Mouse (Mus musculus): ENCODE measurements around the gene Chid1. TPM values are rescaled to one million over a fixed set of nuclear protein-coding genes. Genes with fewer than 3 reads are reported as not detected.

Chid1 gene
- total RNA-seq, 2 experiments from 2014 or later = 11.2 to 13.1 TPM

DNA sequence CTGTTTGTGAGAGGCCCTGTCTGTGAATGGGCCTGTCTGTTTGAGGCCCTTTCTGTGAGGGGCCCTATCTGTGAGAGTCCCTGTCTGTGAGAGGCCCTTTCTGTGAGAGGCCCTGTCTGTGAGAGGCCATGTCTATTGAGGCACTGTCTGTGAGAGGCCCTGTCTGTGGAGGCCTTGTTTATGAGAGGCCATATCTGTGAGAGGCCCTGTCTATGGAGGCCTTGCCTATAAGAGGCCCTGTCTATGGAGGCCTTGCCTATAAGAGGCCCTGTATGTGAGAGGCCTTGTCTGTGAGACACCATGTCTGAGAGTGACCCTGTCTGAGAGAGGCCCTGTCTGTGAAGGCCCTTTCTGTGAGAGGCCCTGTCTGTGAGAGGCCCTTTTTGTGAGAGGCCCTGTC, 31.5 kb downstream of the Chid1 start:
- DNase-seq (ENCODE audit: low spot score) = no peak

DNA sequence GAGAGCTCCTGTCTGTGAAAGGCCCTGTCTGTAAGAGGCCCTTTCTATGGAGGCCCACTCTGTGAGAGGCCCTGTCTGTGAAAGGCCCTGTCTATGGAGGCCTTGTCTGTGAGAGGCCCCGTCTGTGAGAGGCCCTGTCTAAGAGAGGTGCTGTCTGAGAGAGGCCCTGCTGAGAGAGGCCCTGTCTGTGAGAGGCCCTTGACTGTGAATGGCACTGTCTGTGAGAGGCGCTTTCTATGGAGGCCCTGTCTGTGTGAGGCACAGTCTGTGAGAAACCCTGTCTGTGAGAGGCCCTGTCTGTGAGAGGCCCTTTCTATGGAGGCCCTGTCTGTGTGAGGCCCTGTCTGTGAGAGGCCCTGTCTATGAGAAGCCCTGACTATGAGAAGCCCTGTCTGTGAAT, 33.4 kb downstream of the Chid1 start:
- DNase-seq (ENCODE audit: low spot score) = no peak

DNA sequence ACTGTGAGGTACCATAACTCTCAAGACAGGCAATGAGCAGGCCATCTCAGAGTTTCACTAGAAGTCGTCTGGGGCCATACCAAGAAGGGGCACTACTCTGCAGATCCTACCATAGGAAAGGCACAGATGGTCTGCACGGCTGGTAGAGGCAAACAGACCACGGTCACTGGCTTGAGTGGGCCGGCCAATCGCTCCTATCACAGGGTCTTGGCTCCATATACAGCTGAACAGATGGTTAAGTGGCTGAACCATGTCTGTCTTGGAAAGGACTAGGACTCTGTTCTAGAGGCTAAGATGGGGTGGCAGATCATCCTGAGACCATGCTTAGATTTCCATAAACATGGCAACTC, 37.1 kb downstream of the Chid1 start:
- DNase-seq (ENCODE audit: low spot score) = no peak

DNA sequence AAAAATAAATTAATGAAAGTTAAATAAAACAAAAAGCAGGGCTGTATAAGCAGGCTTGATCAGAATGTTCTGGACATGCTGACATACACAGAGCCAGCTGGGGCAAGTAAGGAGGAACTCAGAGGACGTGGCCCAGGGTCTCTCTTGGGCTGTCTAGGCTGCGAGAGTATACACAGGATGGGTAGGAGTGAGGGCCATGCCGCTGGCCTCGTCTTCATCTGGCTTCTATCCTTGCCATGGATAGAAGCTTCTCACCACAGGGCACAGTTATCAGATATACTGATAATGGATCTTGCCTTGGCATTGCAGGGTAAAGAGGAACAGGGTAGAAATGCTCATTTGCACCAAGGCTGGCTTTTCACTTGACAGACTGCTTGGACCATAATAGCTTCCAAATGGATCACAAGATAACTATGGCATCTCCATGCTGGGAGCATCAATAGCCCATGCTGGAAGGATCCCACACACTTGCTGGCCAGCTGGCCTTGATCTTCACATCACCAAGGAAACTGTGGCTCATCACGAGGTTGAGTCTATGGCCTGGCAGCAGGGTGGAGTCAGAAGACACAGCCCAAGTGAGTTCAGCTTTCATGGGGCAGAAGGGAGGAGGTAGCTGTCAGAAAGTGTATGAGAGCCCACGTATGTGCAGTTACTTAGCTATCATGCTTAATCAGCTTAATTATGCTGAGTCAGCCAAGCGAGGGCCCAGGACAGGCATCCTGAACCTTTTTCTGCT, 37.7 kb downstream of the Chid1 start:
- DNase-seq (ENCODE audit: low spot score) = no peak

DNA sequence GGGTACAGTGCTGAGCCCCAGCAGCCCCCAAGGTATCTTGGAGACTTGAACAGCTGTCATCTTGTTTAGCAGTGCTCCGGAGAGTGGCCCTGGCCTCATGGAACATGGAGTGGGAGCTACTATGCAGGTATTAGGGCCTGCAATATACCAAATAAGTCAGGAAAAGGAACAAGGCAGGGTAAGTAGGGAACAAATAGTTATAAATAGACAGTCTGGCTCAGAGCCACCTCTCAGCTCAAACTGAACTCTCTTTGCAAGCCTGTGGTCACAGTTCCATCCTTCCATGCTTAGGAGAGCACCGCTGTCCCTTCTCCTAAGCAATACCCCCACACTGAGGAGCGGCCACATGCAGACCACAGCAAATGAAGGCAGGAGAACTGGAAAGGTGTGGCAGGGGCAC, 42.1 kb downstream of the Chid1 start:
- peak; percentile 43 for DNase-seq (ENCODE audit: low spot score)

DNA sequence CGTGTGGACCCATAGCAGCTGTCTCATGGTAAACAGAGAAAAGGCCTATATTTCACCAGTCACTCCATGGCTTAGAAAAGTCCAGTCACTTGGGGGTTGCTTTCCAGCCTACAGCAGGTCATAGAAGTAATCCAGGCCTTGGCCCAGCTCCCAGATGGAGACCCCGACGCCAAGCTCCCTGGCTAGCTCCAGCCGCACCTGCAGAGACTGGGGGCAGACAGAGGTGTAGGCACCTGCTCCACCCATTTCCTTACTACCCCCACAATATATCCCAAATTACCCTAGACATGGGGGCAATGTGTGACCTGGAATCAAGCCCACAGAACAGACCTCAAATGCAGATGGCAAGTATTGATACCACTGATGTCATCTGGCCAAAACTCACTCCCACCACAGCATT, 43.7 kb downstream of the Chid1 start:
- DNase-seq (ENCODE audit: low spot score) = no peak

DNA sequence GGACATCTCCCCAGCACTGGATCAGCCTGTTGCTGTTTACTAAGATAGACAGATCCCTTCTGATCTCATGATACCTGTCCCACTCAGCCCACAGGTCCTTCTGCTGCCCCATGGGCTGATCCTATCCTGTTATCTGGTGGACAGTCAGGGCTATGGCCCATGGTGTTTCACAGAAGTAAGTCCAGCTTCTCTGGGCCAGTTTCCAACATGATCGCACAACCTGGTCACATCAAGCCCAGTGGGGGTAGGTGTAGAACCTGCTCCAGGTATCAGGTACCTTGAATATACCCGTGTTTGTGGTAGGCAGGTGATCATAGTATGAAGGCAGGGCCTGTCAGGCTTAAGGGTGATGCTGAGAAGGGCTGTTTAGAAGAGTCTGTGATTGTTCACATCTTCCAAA, 44.3 kb downstream of the Chid1 start:
- DNase-seq (ENCODE audit: low spot score) = no peak

DNA sequence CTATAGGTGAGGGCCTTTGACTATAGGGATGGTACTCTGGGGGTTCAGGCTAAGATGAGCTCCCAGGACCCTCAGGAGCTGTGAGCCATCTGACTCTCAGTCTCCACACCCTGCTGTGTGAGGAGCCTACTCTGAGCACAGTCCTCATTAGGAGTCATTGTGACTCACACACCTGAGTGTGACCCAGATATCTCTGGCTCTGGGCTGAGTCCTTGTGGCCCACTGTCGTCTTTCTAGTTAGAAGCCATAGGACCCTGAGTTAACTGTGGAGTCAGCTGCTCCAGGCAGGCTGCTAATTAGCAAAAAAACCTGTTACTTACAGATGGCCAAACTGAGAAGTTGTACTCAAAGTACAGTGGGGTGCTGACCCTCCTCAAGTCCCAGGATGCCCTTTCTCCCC, 45.9 kb downstream of the Chid1 start:
- no peak for DNase-seq (ENCODE audit: low spot score)

DNA sequence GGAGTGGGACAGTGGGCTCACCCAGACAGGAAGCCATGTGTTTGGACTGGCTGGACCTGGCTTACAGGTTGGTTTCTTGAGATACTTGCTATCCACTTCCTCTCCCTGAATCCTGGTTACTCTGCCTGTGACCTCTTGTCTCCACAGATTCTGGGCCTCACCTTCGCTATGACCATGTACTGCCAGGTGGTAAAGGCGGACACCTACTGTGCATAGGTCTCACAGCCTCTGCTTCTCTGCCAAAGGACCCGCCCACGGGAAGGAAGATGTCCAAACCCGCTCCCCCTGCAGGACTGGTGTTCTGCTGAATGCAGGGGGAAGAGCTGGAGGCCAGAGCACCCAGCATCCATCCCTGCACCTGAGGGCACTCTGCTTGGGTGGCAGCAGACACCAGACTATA, 46.9 kb downstream of the Chid1 start:
- no peak for DNase-seq (ENCODE audit: low spot score)

DNA sequence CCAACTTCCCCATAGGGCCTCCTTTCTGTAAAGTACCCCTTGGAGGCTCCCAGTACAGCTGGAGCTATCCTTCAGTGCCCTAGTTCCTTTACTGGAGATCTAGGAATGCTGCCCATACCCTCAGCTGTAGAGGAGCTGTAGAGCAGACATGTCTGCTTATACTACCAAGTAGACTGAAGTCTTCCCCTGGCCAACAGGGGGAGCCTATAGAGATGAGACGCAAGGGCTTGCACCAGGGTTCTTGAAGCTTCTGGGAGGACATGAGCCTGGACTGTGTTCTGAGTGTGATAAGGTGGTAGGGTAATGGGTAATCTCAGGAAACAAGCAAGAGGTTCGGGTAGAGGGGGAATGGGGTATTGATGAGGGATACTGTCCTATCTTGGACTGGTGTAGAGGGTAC, 48.5 kb downstream of the Chid1 start:
- DNase-seq (ENCODE audit: low spot score) = no peak

DNA sequence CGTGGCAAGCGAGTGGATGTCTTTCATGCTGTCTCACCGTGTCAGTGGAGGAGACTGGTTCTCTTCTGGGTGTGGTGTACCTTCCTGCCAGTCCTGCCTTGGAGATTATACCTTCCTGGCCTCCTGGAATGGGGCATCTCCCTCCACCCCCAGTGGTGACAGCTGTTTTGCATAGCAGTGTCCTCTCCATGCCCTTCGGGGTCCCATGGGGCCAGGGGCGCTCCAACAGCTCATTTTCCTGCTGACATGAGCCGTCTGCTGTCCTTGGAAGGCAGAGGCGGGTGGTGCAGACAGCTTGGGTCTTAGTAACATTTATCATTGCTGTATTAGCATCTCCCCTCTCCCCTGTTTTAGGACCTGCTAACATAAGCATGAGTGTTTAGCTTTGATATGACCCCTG, 52.5 kb downstream of the Chid1 start:
- DNase-seq (ENCODE audit: low spot score) = no peak

DNA sequence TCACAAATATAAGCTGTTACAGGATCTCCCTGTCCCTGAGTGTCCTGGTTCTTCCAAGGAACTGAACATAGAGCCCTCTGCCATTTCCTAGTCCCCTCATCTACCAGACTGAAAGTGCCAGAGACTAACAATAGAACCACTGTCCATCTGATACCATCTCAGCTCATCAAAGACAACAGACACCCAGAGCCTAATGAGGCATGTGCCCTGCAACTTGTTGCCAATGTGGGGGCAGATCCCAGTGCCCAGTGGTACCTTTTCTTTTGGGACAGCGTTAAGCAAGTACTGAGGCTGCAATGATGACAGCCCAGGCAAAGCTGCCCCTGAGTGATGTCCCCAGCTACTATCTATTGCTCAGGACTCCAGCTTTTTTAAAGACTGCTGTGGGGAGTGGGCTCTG, 53.4 kb downstream of the Chid1 start:
- no peak for DNase-seq (ENCODE audit: low spot score)

DNA sequence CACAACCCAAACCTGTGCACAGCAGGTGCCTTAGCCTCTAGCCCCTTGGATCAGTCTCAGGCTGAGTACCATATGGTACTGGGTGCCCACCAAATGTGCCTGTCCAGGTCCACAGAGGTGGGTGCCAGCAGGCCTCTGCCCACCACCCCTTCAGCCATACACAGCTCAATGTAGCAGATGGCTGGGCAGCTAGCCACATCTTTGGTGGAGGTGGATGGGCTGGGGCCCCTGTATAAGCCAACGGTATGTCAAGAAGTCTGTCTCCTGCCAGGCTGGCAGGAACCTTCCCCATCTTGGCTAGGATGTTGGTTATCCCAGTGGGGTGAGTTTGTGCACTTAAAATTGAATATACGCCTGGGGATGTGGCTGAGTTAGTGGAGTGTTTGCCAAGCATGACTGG, 54.1 kb downstream of the Chid1 start:
- DNase-seq (ENCODE audit: low spot score) = no peak

DNA sequence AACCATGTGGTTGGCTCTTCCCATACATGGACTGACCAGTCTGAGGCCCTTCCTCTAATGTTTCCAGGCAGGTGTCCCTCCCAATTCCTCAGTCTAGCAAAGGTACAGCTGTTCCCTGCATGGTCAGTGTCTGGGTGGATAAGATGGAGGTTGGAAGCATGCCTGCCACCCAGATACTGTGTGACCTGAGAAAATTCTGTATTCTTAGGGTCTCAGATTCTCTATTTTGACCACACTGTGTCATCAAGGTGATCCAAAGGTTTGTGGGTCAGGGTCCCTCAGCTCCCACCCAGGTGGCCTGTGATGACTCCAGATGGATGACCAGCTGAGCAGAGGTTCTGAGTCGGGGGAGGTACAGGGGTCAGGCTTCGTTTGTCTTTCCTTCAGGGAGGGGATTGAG, 54.5 kb downstream of the Chid1 start:
- no peak for DNase-seq (ENCODE audit: low spot score)

DNA sequence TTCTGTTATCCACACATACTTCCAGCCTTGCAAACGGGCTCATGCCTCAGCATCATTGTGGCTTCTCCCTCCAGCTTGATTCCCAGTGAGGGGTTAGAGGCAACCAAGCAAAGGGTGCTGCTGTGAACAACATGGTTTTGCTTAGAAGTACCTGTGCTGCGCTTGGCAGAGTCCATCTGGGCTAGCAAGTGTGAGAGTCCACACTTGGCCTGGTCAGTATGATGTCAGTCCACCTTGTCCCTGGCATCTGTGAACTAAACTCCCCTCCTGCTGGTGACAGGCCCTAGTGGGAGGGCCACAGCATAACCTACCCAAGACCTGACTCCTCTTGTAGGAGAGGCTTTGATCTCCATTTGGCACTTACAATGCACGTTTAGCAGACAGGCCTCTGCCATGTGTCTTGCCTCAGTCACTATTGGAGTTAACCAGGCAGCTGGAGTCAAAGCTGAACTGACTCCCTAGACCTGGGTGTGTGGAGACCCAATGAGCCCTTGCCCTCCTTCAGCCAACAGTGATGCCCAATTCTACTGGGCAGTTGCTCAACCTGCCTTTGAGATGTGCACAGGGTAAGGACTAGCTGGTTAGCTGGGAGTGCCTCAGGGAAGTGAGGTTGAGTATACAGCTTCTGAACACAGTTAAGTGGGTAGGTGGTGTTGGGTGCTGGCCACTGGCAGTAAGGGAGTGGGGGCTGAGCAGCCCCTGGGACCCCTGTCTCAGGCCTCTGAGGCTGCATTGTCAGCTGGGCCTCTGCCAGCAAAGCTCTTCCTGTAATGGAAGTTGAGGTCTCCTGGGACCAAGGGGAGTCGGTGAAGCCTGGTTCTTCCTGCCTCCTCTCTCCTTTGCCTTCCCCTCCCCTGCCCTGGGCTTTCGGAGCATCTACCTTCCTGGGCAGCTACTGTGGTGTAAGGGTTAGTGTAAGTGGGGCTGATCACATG, 55.2 kb downstream of the Chid1 start:
- DNase-seq (ENCODE audit: low spot score) = no peak

DNA sequence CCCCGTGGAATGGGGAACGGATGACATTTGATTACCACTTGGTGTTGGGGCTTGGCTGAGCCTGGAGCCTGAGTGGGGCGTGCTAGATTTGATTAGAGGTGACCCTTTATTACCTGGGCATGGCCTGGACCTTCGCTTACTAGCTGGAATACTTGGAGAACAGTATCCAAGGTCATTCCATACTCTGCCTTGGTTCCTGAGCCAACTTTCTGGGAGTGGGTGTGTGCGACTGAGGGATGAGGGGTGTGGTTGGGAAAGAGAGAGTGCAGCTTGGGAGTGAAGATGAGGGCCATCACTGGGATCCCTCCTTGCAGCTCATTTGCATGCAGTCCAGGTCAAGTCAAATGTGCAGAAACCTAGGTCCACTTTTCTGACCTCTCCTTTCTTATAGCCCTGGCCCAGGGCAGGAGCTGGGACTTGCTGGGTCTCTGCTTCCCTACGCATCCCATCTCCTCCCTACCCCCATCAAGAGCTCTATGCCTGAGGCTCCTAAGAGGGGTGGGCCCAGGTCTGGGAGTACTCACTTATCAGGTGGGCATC, 56.5 kb downstream of the Chid1 start:
- DNase-seq (ENCODE audit: low spot score) = no peak

DNA sequence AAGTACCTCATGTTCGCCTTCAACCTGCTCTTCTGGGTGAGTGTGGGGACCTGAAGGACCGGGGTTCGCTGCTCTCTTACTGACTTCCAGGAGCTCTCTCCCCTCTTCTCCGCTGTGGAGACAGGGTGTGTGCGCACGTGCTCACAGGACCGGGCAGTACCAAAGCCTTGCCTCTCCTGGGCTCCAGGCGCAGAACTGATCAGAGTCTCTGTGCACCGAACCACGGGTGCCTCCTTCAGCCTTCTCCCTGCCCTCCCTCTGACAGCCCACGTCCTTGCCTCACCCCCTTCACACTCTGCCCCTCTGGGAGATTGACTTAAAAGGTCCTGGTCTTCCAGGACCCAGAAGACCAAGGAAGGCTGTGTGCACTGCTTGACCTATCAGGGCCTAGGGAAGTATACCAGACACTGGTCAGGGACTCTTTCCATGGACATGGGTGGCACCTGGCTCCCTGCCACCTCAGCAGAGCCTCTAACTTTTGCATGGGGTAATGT, 57.1 kb downstream of the Chid1 start:
- no peak for DNase-seq (ENCODE audit: low spot score)

DNA sequence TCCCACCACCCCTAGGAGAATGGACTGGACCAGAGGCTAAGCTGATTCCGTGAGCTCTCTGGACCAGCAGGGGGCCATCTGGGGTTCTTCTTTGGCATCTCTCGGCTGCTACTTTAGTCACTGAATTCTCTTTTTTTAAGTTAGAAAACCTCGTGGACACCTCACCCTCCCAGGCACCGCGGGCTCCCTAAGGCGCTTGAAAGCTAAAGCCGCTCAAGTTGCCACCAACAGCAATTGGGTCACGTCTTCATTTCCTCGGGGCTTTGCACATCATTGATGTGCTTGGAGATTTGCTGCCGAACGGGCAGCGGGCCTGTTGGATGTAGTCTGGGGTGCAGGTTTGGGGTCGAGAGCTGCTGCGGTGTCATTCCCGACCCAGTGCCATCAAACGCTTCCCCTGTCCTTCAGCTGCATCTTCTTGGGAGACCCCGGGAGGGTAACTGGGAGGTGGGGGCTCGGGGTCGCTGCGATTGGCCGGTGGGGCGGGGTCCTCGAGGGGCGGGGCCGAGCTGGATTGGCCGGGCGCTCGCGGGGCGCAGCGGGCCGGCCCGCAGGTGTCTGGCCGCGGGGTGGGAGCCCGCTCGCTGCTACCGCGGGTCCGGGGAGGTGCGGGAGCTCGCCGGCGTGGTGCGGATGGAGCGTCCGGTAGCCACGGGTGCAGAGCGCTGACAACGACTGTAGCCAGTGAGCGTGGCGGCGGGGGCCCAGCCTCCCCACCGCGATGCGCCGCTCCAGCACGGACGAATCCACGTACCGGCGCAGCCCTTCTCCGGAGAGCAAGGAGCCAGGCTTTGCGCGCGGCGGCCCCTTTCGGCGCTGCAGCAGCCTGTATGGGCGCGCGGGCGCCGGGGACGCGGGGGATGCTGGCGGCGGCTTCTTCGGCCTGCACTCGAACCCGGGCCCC, 57.9 kb downstream of the Chid1 start:
- DNase-seq (ENCODE audit: low spot score) = peak; percentile 41

DNA sequence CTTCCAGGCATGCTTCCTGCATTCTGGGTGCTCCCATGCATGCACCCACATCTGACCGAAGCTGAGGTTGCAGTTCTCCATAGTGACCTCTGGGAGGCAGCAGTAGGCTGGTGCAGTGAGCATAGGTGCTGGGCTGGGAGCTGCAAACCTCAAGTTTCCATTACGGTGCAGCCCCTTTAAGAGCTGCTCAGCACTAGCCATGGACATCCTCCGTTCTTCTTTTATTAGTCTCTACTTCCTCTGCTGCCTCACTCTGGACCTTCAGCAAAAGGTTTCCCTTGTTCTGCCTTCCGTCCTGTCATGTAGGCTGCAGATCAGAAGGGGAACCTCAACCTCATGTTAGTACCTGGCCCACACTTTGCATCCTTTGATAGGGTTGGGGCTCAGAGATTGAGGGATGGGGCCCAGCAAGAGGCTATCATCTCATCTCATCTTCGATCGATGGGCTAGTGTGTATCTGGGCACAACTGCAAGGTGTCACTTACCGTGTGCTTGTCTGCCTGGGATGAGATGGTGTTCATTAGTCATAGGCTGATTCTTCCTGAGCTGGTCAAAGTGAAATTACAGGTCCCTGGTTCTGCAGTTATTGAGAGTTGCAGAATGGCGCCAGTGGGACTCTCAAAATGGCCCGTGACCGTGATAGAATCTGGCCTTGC, 58.7 kb downstream of the Chid1 start:
- DNase-seq (ENCODE audit: low spot score) = peak; percentile 71

DNA sequence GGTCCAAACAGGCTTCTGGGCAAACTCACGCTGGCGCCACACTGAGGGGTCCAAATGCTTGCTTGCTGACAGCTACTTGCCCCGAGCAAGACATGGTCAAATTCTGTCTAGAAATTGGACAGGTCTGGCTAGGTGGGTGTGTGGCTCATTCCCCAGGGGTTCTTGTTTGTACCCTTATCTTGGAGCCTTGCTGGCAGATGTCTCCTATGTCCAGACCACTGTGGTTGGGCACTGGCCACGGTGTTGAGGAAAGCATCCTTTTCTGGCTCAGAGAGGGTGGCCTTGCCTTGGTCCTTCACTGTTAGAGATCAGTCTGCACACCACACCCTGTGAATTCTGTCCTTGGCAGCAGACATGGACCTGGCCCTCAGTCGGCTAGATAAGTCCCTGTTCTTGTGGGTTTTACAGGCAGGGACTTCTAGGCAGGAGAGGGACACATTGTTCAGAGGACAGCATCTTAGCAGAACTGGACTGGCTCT, 61.3 kb downstream of the Chid1 start:
- DNase-seq (ENCODE audit: low spot score) = peak; percentile 28
